Mouse (Mus musculus) limb, embryonic 14.5 days (tissue): ENCODE measurements around the gene Lingo2. TPM values are rescaled to one million over a fixed set of nuclear protein-coding genes. Genes with fewer than 3 reads are reported as not detected.
"Not testable (repeated sequence)": the region's sequence is repeated elsewhere in the genome, so short reads cannot be mapped to it uniquely, and the experiment has no call there.

ENCODE experiments used
- ATAC-seq: fragments of 200-750 bp; cut with Nextera tagmentation; 2 replicates; pipeline ENCODE4 v1.8.0; 2017; ENCODE audit warnings: low read depth, moderate number of reproducible peaks, moderate TSS enrichment; ENCODE audit not compliant: low FRiP score
- DNase-seq: peaks from one replicate; pipeline ENCODE4 v3.0.0-alpha.2; 2015; ENCODE audit warnings: low spot score
- H3K27ac ChIP-seq: fragments of 300-500 bp; sonication (generic); replicated peaks from 2 replicates; pipeline ENCODE4 v1.5.1; 2014; ENCODE audit warnings: low read depth, mild to moderate bottlenecking, low read length, moderate library complexity, mixed read lengths
- H3K27me3 ChIP-seq: fragments of 300-500 bp; sonication (generic); 2 replicates; pipeline ENCODE4 v1.6.1; 2014; ENCODE audit warnings: low read length, mixed read lengths; ENCODE audit not compliant: control insufficient read depth, insufficient read depth
- H3K36me3 ChIP-seq: fragments of 300-500 bp; sonication (generic); 2 replicates; pipeline ENCODE4 v1.6.1; 2014; ENCODE audit warnings: mild to moderate bottlenecking, low read length, moderate library complexity, mixed read lengths; ENCODE audit not compliant: control insufficient read depth, insufficient read depth
- H3K4me1 ChIP-seq: fragments of 300-500 bp; sonication (generic); 2 replicates; pipeline ENCODE4 v1.6.1; 2014; ENCODE audit warnings: antibody characterized with exemption, low read length, mixed read lengths; ENCODE audit not compliant: control insufficient read depth, insufficient read depth
- H3K4me2 ChIP-seq: fragments of 300-500 bp; sonication (generic); replicated peaks from 2 replicates; pipeline ENCODE4 v1.6.1; 2014; ENCODE audit warnings: low read depth, mild to moderate bottlenecking, low read length, moderate library complexity; ENCODE audit not compliant: severe bottlenecking
- H3K4me3 ChIP-seq: fragments of 300-500 bp; sonication (generic); replicated peaks from 2 replicates; pipeline ENCODE4 v1.5.1; 2014; ENCODE audit warnings: low read length
- H3K9ac ChIP-seq: fragments of 300-500 bp; sonication (generic); 2 replicates; pipeline ENCODE4 v1.6.1; 2014; ENCODE audit warnings: mild to moderate bottlenecking, low read depth, low read length, moderate library complexity; ENCODE audit not compliant: severe bottlenecking
- H3K9me3 ChIP-seq: fragments of 300-500 bp; sonication (generic); 2 replicates; pipeline ENCODE4 v1.6.1; 2016; ENCODE audit warnings: low read length; ENCODE audit not compliant: control insufficient read depth
- POLR2A ChIP-seq: fragments of 200-500 bp; IDR thresholded peaks from 2 replicates; pipeline ENCODE4 v1.8.0; 2012; ENCODE audit warnings: inconsistent platforms, mild to moderate bottlenecking, moderate library complexity, borderline replicate concordance; ENCODE audit not compliant: insufficient read depth, insufficient read length; ENCODE audit errors: extremely low read depth
- WGBS: fragments of 180-500 bp; shearing (Covaris S2); extraction: QIAGEN DNeasy Blood & Tissue Kit; methylation state at CpG from one replicate; pipeline ENCODE4 v1.1.7; 2014; 5-methylcytosine and 5-hydroxymethylcytosine counted together
- microRNA counts: library from miRNA; unstranded; fragments of <30 nt; microRNA quantifications from one replicate; lab custom pipeline; 2016
- microRNA-seq: library from miRNA; unstranded; fragments of <30 nt; microRNA quantifications from one replicate; pipeline ENCODE4, GENCODE M21; 2016
- polyA plus RNA-seq, 2 experiments: library from polyadenylated mRNA; depleted of rRNA in 1 of 2; stranded (reverse) in 1 of 2; unstranded in 1 of 2; fragments of >200 nt; fragmentation: Nextera tagmentation in 1 of 2; extraction: Ambion mirVana in 1 of 2; gene quantifications; 2 replicates each; pipeline versions ENCODE4 v1.2.1 to v1.2.3; 2012 to 2014

Lingo2 gene
- polyA plus RNA-seq, 2 experiments, result 0.89 to 4.3 TPM

DNA sequence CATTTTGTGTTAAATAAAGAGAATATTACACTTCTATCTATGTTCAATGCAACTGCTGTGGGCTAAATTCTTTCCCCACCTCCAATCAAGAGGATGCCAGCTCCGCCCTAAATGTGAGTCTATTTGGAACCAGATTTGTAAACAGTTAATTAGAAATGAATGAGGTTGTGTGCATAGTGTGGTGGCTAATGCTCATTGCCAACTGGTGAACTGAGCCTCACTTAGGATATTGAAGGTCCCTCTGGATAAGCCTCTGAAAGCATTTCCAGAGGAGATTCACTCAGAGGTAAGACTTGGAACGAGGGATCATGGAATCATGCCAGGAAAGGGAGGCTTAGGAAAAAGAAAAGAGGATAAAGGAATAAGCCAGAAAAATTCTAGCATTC, 1256.4 kb downstream of the Lingo2 start:
- H3K36me3 ChIP-seq, result no peaks in the 10 kb centered on the region
- H3K27ac ChIP-seq, result no peak overlapping the region
- 75% methylated on average over 2 of the region's 2 CpGs for WGBS
- no peak for TF ChIP-seq POLR2A
- ATAC-seq (no peak), DNase-seq (no peak)
- H3K4me2 ChIP-seq, result no peak overlapping the region
- H3K4me3 ChIP-seq, result no peak overlapping the region
- H3K27me3 ChIP-seq, result no peaks in the 10 kb centered on the region
- H3K9me3 ChIP-seq, result no peaks in the 10 kb centered on the region
- no peaks in the 10 kb centered on the region for H3K4me1 ChIP-seq
- no peak overlapping the region for H3K9ac ChIP-seq

DNA sequence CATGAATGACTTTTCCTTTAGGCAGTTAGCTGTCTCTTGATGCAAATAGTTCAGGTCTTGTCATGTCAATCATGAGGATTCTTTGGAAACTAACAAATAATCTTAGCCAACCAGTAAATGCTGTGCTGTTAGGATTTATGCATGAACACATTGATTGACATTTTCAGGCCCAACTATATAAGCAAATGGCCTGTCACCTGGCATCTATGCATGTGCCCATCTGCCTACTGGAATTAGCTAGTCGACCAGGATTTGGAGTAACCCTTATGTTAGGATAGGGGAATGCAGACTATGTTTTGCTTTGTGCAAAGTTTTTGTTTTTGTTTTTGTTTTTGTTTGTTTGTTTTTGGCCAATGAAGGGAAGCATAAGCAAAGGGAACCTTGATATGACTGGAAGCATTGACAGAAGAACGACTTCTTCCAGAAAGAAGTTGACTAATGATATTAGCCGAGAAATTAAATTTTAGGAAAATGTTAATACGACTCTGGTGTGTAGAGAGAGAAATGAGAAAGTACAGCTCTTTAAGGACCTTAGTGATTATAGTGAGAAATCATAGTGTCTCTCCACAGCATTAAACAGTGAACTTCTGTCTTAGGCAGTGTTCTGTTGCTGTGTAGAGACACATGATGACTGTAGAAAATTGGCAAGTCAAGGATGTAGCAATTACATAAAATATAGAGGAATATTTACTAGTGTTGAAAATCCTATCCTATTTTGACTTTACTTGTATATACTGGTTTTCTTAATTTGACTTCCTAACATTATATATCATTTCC, 1257.0 kb downstream of the Lingo2 start:
- H3K4me3 ChIP-seq, result no peak overlapping the region
- no peaks in the 10 kb centered on the region for H3K27me3 ChIP-seq
- H3K4me2 ChIP-seq, result no peak overlapping the region
- no peaks in the 10 kb centered on the region for H3K9me3 ChIP-seq
- H3K4me1 ChIP-seq, result no peaks in the 10 kb centered on the region
- no peak overlapping the region for H3K27ac ChIP-seq
- WGBS, result 85% methylated on average over 4 of the region's 4 CpGs
- H3K9ac ChIP-seq, result no peak overlapping the region
- no peaks in the 10 kb centered on the region for H3K36me3 ChIP-seq
- no peak for TF ChIP-seq POLR2A
- ATAC-seq (no peak), DNase-seq (no peak)

DNA sequence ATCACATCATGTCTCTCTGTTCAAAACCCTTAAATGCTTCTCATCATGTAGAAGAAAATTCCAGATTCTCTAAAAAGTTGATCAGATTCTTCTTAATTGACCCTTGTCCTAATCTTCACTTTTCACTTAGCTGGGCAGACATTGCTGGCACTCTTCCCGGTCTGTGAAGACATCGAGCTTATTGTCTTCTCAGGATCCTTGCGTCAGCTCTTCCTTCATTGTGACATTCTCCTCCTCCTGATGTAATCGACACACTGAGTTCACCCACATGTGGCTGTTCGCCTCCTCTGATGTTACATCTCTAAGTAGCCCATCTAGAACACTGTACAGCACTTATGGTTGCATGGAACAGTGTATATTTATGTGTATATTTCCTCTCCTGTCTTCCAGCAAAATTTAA, 1261.0 kb downstream of the Lingo2 start:
- no peaks in the 10 kb centered on the region for H3K4me1 ChIP-seq
- no peak for TF ChIP-seq POLR2A
- ATAC-seq (no peak), DNase-seq (no peak)
- no peak overlapping the region for H3K4me3 ChIP-seq
- H3K4me2 ChIP-seq, result no peak overlapping the region
- WGBS, result 83% methylated on average over 5 of the region's 5 CpGs
- no peaks in the 10 kb centered on the region for H3K27me3 ChIP-seq
- no peak overlapping the region for H3K27ac ChIP-seq
- no peaks in the 10 kb centered on the region for H3K36me3 ChIP-seq
- H3K9me3 ChIP-seq, result no peaks in the 10 kb centered on the region
- H3K9ac ChIP-seq, result no peak overlapping the region

DNA sequence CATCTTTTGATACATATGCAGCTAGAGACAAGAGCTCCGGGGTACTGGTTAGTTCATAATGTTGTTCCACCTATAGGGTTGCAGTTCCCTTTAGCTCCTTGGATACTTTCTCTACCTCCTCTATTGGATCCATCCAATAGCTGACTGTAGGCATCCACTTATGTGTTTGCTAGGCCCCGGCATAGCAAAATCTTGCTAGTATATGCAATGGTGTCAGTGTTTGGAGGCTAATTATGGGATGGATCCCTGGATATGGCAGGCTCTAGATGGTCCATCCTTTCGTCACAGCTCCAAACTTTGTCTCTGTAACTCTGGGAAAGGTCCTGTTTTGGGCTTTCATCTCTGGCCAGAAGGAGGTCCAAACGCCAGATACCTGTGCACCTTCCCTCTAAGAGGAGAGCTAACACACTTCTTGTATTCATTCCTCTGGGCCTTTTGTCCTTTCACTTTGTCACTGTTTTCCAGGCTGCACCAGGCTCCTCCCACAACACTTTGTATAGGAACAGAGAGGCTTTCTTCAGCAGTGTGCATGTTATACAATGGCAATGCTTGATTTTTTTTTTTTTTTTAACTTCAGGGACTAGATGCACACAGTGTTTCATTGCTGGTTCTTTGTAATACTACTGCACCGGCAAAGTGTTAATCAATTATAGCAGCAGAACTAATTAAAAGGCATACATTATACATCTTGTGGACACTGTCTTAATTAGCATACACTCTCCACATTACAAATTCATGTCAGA, 1262.9 kb downstream of the Lingo2 start:
- not testable (repeated sequence) for H3K4me2 ChIP-seq, H3K4me3 ChIP-seq, H3K27ac ChIP-seq, H3K27me3 ChIP-seq, H3K9me3 ChIP-seq, ATAC-seq, H3K9ac ChIP-seq, DNase-seq, H3K36me3 ChIP-seq, H3K4me1 ChIP-seq
- 77% methylated on average over 4 of the region's 5 CpGs for WGBS

MicroRNAs encoded within 50 kb of the gene (microRNA counts, 519-probe panel; counts per million panel counts)
- microRNA mmu-miR-873 (lab: Ali Mortazavi, UCI), result 379 counts per million, percentile 1 among the panel's probes with 10 or more counts
- 2,093 counts per million, percentile 30 among the panel's probes with 10 or more counts for microRNA mmu-miR-876-3p (lab: Ali Mortazavi, UCI)
- not detected for microRNA mmu-miR-876-5p (lab: Ali Mortazavi, UCI)

Small RNA genes within 50 kb of the gene (microRNA-seq; reads per million reads assigned to microRNA genes)
- gene Mir873a (not detected), gene Mir873b (not detected), gene Mir876 (not detected)
